Mouse (Mus musculus) MEL (cell line): Measurements from ENCODE around the gene Pyy. TPM values are rescaled to one million over a fixed set of nuclear protein-coding genes. Genes with fewer than 3 reads are reported as not detected.

ENCODE experiments used
- DNase-seq: peaks from one replicate; pipeline ENCODE4 v3.0.0; 2011; ENCODE audit warnings: low read depth, low spot score
- H3K27ac ChIP-seq: 2 replicates; pipeline ENCODE4 v1.5.1; 2012; ENCODE audit warnings: low read depth, mild to moderate bottlenecking, control low read depth, low read length, moderate library complexity; ENCODE audit not compliant: control insufficient read depth
- H3K27me3 ChIP-seq, 2 experiments: fragments of 150-350 bp in 1 of 2; sonication (generic) in 1 of 2; 2 replicates each; pipeline ENCODE4 v1.6.1; 2012; ENCODE audit warnings: low read length in 2 of 2, mild to moderate bottlenecking in 2 of 2, improper control_type of control experiment in 1 of 2, moderate library complexity in 1 of 2; ENCODE audit not compliant: insufficient read depth in 2 of 2, control insufficient read depth in 1 of 2
- H3K36me3 ChIP-seq, 2 experiments: 2 replicates each; pipeline ENCODE4 v1.6.1; 2012 to 2014; ENCODE audit warnings: low read length in 2 of 2, improper control_type of control experiment in 1 of 2, inconsistent platforms in 1 of 2, mild to moderate bottlenecking in 1 of 2; ENCODE audit not compliant: insufficient read depth in 2 of 2, control insufficient read depth in 1 of 2
- H3K4me1 ChIP-seq, 2 experiments: fragments of 150-350 bp in 1 of 2; sonication (generic) in 1 of 2; 2 replicates each; pipeline ENCODE4 v1.6.1; 2012; ENCODE audit warnings: low read length in 2 of 2, improper control_type of control experiment in 1 of 2, mild to moderate bottlenecking in 1 of 2; ENCODE audit not compliant: insufficient read depth in 2 of 2, control insufficient read depth in 1 of 2
- H3K4me3 ChIP-seq, 2 experiments: fragments of 150-350 bp in 1 of 2; sonication (generic) in 1 of 2; 2 replicates each; pipeline ENCODE4 v1.5.1; 2012; ENCODE audit warnings: low read depth in 2 of 2, low read length in 2 of 2, mild to moderate bottlenecking in 2 of 2, moderate library complexity in 2 of 2, control low read depth in 1 of 2, improper control_type of control experiment in 1 of 2; ENCODE audit not compliant: control insufficient read depth in 1 of 2, insufficient read depth in 1 of 2
- H3K79me2 ChIP-seq: 2 replicates; pipeline ENCODE4 v1.6.1; 2012; ENCODE audit warnings: mild to moderate bottlenecking, low read length, moderate library complexity; ENCODE audit not compliant: control insufficient read depth, poor library complexity, insufficient read depth
- H3K9ac ChIP-seq: 2 replicates; pipeline ENCODE4 v1.6.1; 2012; ENCODE audit warnings: low read depth, mild to moderate bottlenecking, control low read depth, low read length, moderate library complexity; ENCODE audit not compliant: control insufficient read depth, poor library complexity, severe bottlenecking
- H3K9me3 ChIP-seq: fragments of 150-350 bp; sonication (generic); replicated peaks from 2 replicates; pipeline ENCODE4 v1.6.1; 2012; ENCODE audit warnings: mild to moderate bottlenecking, low read length, improper control_type of control experiment, moderate library complexity; ENCODE audit not compliant: insufficient read depth
- BHLHE40 ChIP-seq: IDR thresholded peaks from 2 replicates; pipeline ENCODE4 v1.6.1; 2012; ENCODE audit warnings: low read depth, mild to moderate bottlenecking, inconsistent platforms, low read length, improper control_type of control experiment, borderline replicate concordance
- CHD1 ChIP-seq: IDR thresholded peaks from 2 replicates; pipeline ENCODE4 v1.6.1; 2012; ENCODE audit warnings: low read depth, mild to moderate bottlenecking, inconsistent platforms, low read length, improper control_type of control experiment
- CHD2 ChIP-seq: IDR thresholded peaks from 2 replicates; pipeline ENCODE4 v1.6.1; 2011; ENCODE audit warnings: low read length, improper control_type of control experiment
- CTCF ChIP-seq, 3 experiments: IDR thresholded peaks in 2 of 3; conservative IDR thresholded peaks in 1 of 3; 2 replicates each; pipeline ENCODE4 v1.5.1; 2011 to 2012; ENCODE audit warnings: low read length in 3 of 3, low read depth in 2 of 3, mild to moderate bottlenecking in 2 of 3, improper control_type of control experiment in 1 of 3, inconsistent platforms in 1 of 3, mixed read lengths in 1 of 3, moderate library complexity in 1 of 3; ENCODE audit not compliant: control insufficient read depth in 1 of 3, insufficient read depth in 1 of 3, poor library complexity in 1 of 3, severe bottlenecking in 1 of 3
- E2F4 ChIP-seq: IDR thresholded peaks from 2 replicates; pipeline ENCODE4 v1.6.1; 2011; ENCODE audit warnings: low read depth, low read length, improper control_type of control experiment, borderline replicate concordance
- ELF1 ChIP-seq: IDR thresholded peaks from 2 replicates; pipeline ENCODE4 v1.6.1; 2014; ENCODE audit warnings: low read depth, mild to moderate bottlenecking, inconsistent platforms, low read length, improper control_type of control experiment, moderate library complexity
- EP300 ChIP-seq, 2 experiments: IDR thresholded peaks; 2 replicates each; pipeline ENCODE4 v1.6.1; 2011; ENCODE audit warnings: improper control_type of control experiment in 2 of 2, low read length in 2 of 2, low read depth in 1 of 2, mild to moderate bottlenecking in 1 of 2
- ETS1 ChIP-seq: IDR thresholded peaks from 2 replicates; pipeline ENCODE4 v1.6.1; 2012; ENCODE audit warnings: low read depth, mild to moderate bottlenecking, inconsistent platforms, low read length, improper control_type of control experiment, moderate library complexity
- GABPA ChIP-seq: IDR thresholded peaks from 2 replicates; pipeline ENCODE4 v1.6.1; 2012; ENCODE audit warnings: low read depth, mild to moderate bottlenecking, inconsistent platforms, low read length, improper control_type of control experiment, moderate library complexity
- HCFC1 ChIP-seq: IDR thresholded peaks from 2 replicates; pipeline ENCODE4 v1.6.1; 2012; ENCODE audit warnings: low read depth, mild to moderate bottlenecking, inconsistent platforms, low read length, improper control_type of control experiment, moderate library complexity
- JUND ChIP-seq: IDR thresholded peaks from 2 replicates; pipeline ENCODE4 v1.6.1; 2011; ENCODE audit warnings: low read depth, mild to moderate bottlenecking, improper control_type of control experiment, low read length
- MAX ChIP-seq: IDR thresholded peaks from 2 replicates; pipeline ENCODE4 v1.6.1; 2011; ENCODE audit warnings: low read length, improper control_type of control experiment
- MEF2A ChIP-seq: IDR thresholded peaks from 2 replicates; pipeline ENCODE4 v1.6.1; 2014; ENCODE audit warnings: low read depth, mild to moderate bottlenecking, inconsistent platforms, low read length, improper control_type of control experiment; ENCODE audit not compliant: poor library complexity, insufficient replicate concordance, severe bottlenecking; ENCODE audit errors: extremely low read depth
- MXI1 ChIP-seq: IDR thresholded peaks from 2 replicates; pipeline ENCODE4 v1.6.1; 2011; ENCODE audit warnings: mild to moderate bottlenecking, low read depth, low read length, improper control_type of control experiment
- MYB ChIP-seq: IDR thresholded peaks from 2 replicates; pipeline ENCODE4 v1.6.1; 2011; ENCODE audit warnings: mild to moderate bottlenecking, low read depth, low read length, improper control_type of control experiment
- NELFE ChIP-seq: IDR thresholded peaks from 2 replicates; pipeline ENCODE4 v1.6.1; 2011; ENCODE audit warnings: low read depth, low read length, improper control_type of control experiment
- NRF1 ChIP-seq: IDR thresholded peaks from 2 replicates; pipeline ENCODE4 v1.6.1; 2014; ENCODE audit warnings: low read depth, mild to moderate bottlenecking, inconsistent platforms, low read length, improper control_type of control experiment, moderate library complexity; ENCODE audit not compliant: poor library complexity, insufficient read depth, severe bottlenecking
- POLR2AphosphoS5 ChIP-seq: IDR thresholded peaks from 2 replicates; pipeline ENCODE4 v1.6.1; 2012; ENCODE audit warnings: low read depth, borderline replicate concordance, mild to moderate bottlenecking, inconsistent platforms, low read length, moderate library complexity, mixed read lengths
- RAD21 ChIP-seq: IDR thresholded peaks from 2 replicates; pipeline ENCODE4 v1.6.1; 2011; ENCODE audit warnings: mild to moderate bottlenecking, low read depth, low read length, improper control_type of control experiment
- RCOR1 ChIP-seq: IDR thresholded peaks from 2 replicates; pipeline ENCODE4 v1.6.1; 2012; ENCODE audit warnings: low read depth, mild to moderate bottlenecking, inconsistent platforms, low read length, improper control_type of control experiment
- SMC3 ChIP-seq: IDR thresholded peaks from 2 replicates; pipeline ENCODE4 v1.6.1; 2011; ENCODE audit warnings: low read depth, low read length, improper control_type of control experiment
- USF2 ChIP-seq, 2 experiments: IDR thresholded peaks; 2 replicates each; pipeline ENCODE4 v1.6.1; 2011 to 2012; ENCODE audit warnings: improper control_type of control experiment in 2 of 2, low read length in 2 of 2, borderline replicate concordance in 1 of 2, inconsistent platforms in 1 of 2, low read depth in 1 of 2, mild to moderate bottlenecking in 1 of 2; ENCODE audit not compliant: insufficient read depth in 1 of 2
- ZC3H11A ChIP-seq: IDR thresholded peaks from 2 replicates; pipeline ENCODE4 v1.6.1; 2012; ENCODE audit warnings: low read depth, mild to moderate bottlenecking, inconsistent platforms, low read length, improper control_type of control experiment
- ZKSCAN1 ChIP-seq: IDR thresholded peaks from 2 replicates; pipeline ENCODE4 v1.6.1; 2012; ENCODE audit warnings: low read depth, mild to moderate bottlenecking, inconsistent platforms, low read length, improper control_type of control experiment, moderate library complexity
- ZMIZ1 ChIP-seq: IDR thresholded peaks from 2 replicates; pipeline ENCODE4 v1.6.1; 2012; ENCODE audit warnings: low read depth, mild to moderate bottlenecking, inconsistent platforms, low read length, improper control_type of control experiment, moderate library complexity
- ZNF384 ChIP-seq: IDR thresholded peaks from 2 replicates; pipeline ENCODE4 v1.6.1; 2012; ENCODE audit warnings: low read depth, mild to moderate bottlenecking, inconsistent platforms, low read length, improper control_type of control experiment
- polyA plus RNA-seq, 2 experiments: library from polyadenylated mRNA; stranded (reverse) in 1 of 2; unstranded in 1 of 2; fragments of >175 nt in 1 of 2; fragments of >200 nt in 1 of 2; gene quantifications; 2 replicates each; pipeline versions ENCODE4 v1.2.1 to v1.2.4; 2012; ENCODE audit warnings: low replicate concordance in 2 of 2, low read depth in 1 of 2; ENCODE audit not compliant: insufficient read length in 2 of 2, insufficient read depth in 1 of 2, missing spikeins in 1 of 2
- total RNA-seq: library from RNA; depleted of rRNA; stranded (reverse); fragments of 300-350 nt; gene quantifications from 2 replicates; pipeline ENCODE4 v1.2.3, GENCODE M21; 2012

The Pyy gene
- total and polyA plus RNA-seq, 3 experiments = not detected

GRCm38 (mm10) chr11:102140508-102140907, 32.9 kb upstream of the Pyy start (continued):
- TF ChIP-seq ELF1 = no peak
- TF ChIP-seq, all 39 proteins: peak for 9

- Histone ChIP-seq H3K27ac (no peak overlapping the region), H3K4me1 (peaks cover 2 to 5% of the 10 kb centered on the region in 2 experiments; a peak in 1 of 4 replicates), H3K27me3 (no peaks in the 10 kb centered on the region; a peak in 2 of 4 replicates), H3K79me2 (no peaks in the 10 kb centered on the region), H3K9ac (peak overlapping the region; percentile 63)
- DNase-seq = peak; percentile 93
- TF ChIP-seq EP300 (IDR thresholded peaks at IDR 0.05; ENCODE audit: low read depth in 1 of 2, low read length in 2 of 2) (no peak), CTCF (IDR thresholded peaks at IDR 0.05 in 2 of 3, conservative IDR thresholded peaks at IDR 0.05 in 1 of 3; ENCODE audit: control insufficient read depth in 1 of 3, insufficient read depth in 1 of 3, low read depth in 2 of 3, low read length in 3 of 3, poor library complexity in 1 of 3, severe bottlenecking in 1 of 3) (peak; percentile 91 to 95 (median 95)), SMC3 (peak; percentile 95), ZKSCAN1 (no peak), ZMIZ1 (no peak), RAD21 (peak; percentile 89), ZC3H11A (peak; percentile 87), ELF1 (no peak)
- TF ChIP-seq, all 39 proteins: peak for 4
- H3K36me3 ChIP-seq = no peaks in the 10 kb centered on the region; a peak in 1 of 4 replicates
- peak overlapping the region; percentile 59 to 82 for H3K4me3 ChIP-seq
- no peaks in the 10 kb centered on the region for H3K9me3 ChIP-seq
Measured at GRCm38 (mm10) chr11:102138447-102138740, 30.8 kb upstream of the Pyy start.

- no peaks in the 10 kb centered on the region; a peak in 2 of 4 replicates for H3K27me3 ChIP-seq
- H3K9ac ChIP-seq = peak overlapping the region; percentile 63
- H3K27ac ChIP-seq = peak overlapping the region; percentile 69
- no peaks in the 10 kb centered on the region for H3K79me2 ChIP-seq
- no peaks in the 10 kb centered on the region; a peak in 1 of 4 replicates for H3K36me3 ChIP-seq
- peak; percentile 94 for DNase-seq
- no peaks in the 10 kb centered on the region for H3K9me3 ChIP-seq
- H3K4me1 ChIP-seq = peaks cover 2 to 5% of the 10 kb centered on the region in 2 experiments; a peak in 1 of 4 replicates
- peak overlapping the region; percentile 59 to 82 for H3K4me3 ChIP-seq
- TF ChIP-seq CHD1 (peak; percentile 92), SMC3 (peak; percentile 43), ZNF384 (0 out of 2 replicates have a peak, but pooled peaks have one; percentile 2), NRF1 (peak; percentile 60), E2F4 (no peak), RAD21 (no peak), USF2 (IDR thresholded peaks at IDR 0.05; ENCODE audit: borderline replicate concordance in 1 of 2, insufficient read depth in 1 of 2, low read depth in 1 of 2, low read length in 2 of 2) (no peak), ZMIZ1 (no peak), BHLHE40 (no peak), POLR2AphosphoS5 (no peak), JUND (no peak), MYB (no peak), RCOR1 (no peak; the same call in 1 of the 2 replicates), CHD2 (no peak), MEF2A (no peak), MAX (peak; percentile 66; the same call in 1 of the 2 replicates), GABPA (no peak), ELF1 (peak; percentile 56), NELFE (peak; percentile 36), HCFC1 (peak; percentile 51; the same call in 1 of the 2 replicates), EP300 (IDR thresholded peaks at IDR 0.05; ENCODE audit: low read depth in 1 of 2, low read length in 2 of 2) (peak in 1 of 2 experiments; percentile 42; a peak in 1 of 4 replicates), ETS1 (peak; percentile 54; the same call in 1 of the 2 replicates), MXI1 (peak; percentile 74)
Measured at GRCm38 (mm10) chr11:102137625-102138446, 30.2 kb upstream of the Pyy start.
